Mouse (Mus musculus) kidney, adult 2 months (tissue): ENCODE results near the gene Cygb.

Source experiments
- CTCF ChIP-seq: fragments of 200-500 bp; conservative IDR thresholded peaks from 2 replicates; pipeline ENCODE4 v1.5.1; 2011; ENCODE audit warnings: low read depth, mild to moderate bottlenecking, control low read depth, low read length, moderate library complexity, mixed read lengths; ENCODE audit not compliant: insufficient read depth, insufficient read length
- POLR2A ChIP-seq: fragments of 200-500 bp; IDR thresholded peaks from one replicate; pipeline ENCODE4 v1.6.1; 2011; ENCODE audit warnings: low read depth, low read length, control low read depth

- no peak for TF ChIP-seq CTCF
- TF ChIP-seq POLR2A = no peak
Observed at GRCm38 (mm10) chr11:116645446-116646110, 8.5 kb downstream of the Cygb start.
